Mouse (Mus musculus): ENCODE results near the gene Elmo1. TPM values are rescaled to one million over a fixed set of nuclear protein-coding genes. Genes with fewer than 3 reads are reported as not detected.

The Elmo1 gene
- polyA plus RNA-seq, 1 experiment: not detected

DNA sequence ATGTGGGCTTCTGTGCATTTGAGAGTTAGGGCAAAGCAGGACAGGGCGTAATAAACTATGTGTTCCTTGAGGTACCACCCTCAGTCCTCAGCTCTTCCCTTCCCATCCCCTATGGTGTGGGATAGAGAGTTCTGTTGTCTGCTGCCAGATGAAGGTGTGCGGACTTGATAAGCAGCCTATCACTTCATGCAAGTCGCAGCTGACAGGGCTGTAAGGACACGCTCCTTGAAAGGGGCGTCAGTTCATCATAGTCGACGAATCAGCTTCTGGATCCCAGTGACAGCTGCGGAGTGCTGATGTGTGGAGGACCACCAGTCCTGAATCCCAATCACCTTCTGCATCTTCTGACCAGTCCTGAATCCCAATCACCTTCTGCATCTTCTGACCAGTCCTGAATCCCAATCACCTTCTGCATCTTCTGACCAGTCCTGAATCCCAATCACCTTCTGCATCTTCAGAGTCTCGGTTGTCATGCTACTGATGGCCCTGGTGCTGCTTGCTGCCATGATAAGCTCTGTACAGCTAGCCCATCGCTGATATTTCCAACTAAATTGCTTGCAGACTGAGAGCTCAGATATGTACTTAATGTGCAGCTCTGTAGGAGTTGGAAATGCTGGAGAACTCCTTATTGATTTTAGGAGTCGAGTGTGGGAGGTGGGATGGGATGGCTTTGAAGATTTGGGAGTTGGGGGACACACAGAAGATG lies 59.9 kb downstream of the Elmo1 start:
- H3K27ac ChIP-seq (ENCODE audit: insufficient read depth, low read depth, low read length): no peak overlapping the region
- TF ChIP-seq CTCF (IDR thresholded peaks at IDR 0.05; ENCODE audit: insufficient read depth, low read depth, low read length) (no peak), POLR2A (IDR thresholded peaks at IDR 0.05; ENCODE audit: insufficient read depth, low read depth, low read length) (no peak)
- no peaks in the 10 kb centered on the region for H3K4me1 ChIP-seq (ENCODE audit: control insufficient read depth, insufficient read depth, low read length)
- H3K4me3 ChIP-seq (ENCODE audit: insufficient read depth, low read depth, low read length): no peak overlapping the region
- WGBS: 93% methylated on average over 11 of the region's 11 CpGs

DNA sequence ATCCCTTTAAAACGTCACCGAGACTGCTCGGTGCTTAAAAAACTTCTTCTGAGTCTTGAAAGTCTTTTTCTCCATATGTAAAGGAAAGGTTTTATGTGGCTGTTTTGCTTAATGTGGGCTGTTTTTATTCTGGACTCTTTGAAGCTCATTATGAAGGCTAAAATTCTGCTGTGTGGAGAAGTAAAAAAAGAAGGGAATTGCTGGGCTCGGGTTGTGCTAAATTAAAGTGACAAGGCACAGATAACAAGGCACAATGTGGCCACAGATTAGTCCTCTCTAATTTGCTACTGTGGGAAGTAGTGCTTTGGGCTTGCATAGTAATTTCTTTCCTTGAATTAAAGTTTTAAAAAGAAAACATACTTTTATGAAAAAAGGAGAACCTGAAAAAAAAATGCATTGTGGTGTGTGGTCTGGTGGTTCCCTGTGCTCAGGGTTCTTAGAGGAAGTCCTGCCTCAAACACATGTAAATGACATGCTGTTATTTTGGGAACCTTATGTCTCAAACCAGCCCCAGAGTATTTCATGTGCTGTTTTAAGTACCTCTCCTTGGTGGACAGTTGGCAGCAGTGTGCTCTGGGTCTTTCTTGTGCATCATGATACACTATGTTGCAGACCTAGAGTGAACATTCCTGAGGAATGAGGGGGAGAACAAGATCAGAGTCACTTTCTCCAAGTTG lies 61.0 kb downstream of the Elmo1 start:
- TF ChIP-seq POLR2A (IDR thresholded peaks at IDR 0.05; ENCODE audit: insufficient read depth, low read depth, low read length): no peak
- no peak for TF ChIP-seq CTCF (IDR thresholded peaks at IDR 0.05; ENCODE audit: insufficient read depth, low read depth, low read length)
- 29% methylated on average over 4 of the region's 4 CpGs for WGBS
- Histone ChIP-seq H3K27ac (ENCODE audit: insufficient read depth, low read depth, low read length) (no peak overlapping the region), H3K4me1 (ENCODE audit: control insufficient read depth, insufficient read depth, low read length) (no peaks in the 10 kb centered on the region), H3K4me3 (ENCODE audit: insufficient read depth, low read depth, low read length) (no peak overlapping the region)

DNA sequence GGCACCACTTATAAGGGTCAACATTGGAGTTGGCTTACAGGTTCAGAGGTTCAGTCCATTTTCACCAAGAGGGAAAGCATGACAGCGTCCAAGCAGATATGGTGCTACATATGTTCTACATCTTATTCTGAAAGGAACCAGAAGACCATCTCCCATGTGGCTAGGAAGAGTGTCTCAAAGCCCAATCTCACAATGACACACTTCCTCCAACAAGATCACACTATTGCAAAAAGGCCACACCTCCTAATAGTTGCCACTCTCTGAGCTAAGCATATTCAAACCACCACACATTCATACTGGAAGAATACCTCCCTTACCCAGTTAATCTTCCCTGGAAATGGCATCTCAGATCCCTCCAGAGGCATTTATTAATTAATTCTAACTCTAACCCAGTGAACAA lies 66.7 kb downstream of the Elmo1 start:
- 97% methylated on average over 1 of the region's 1 CpGs for WGBS
- TF ChIP-seq CTCF (IDR thresholded peaks at IDR 0.05; ENCODE audit: insufficient read depth, low read depth, low read length) (no peak), POLR2A (IDR thresholded peaks at IDR 0.05; ENCODE audit: insufficient read depth, low read depth, low read length) (no peak)
- H3K4me3 ChIP-seq (ENCODE audit: insufficient read depth, low read depth, low read length): no peak overlapping the region
- no peaks in the 10 kb centered on the region for H3K4me1 ChIP-seq (ENCODE audit: control insufficient read depth, insufficient read depth, low read length)
- H3K27ac ChIP-seq (ENCODE audit: insufficient read depth, low read depth, low read length): no peak overlapping the region

DNA sequence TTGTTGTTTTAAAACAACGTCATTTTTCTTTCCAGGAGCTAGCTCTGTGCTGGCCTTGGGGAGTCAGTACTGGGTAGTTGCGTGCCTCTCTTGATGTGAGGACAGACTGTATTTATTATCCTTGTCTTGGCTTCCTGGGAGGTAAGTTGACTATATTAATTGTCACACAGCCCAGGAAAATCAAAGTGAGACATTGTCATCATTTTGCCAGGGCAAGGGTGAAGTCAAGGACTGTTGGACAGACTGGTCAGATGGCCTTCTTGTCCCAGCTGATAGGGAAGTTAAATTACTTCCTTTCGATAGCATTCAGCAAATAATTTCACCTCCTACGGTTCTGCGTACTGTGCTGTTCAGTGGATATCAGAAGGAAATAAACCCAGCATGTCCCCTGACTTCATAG lies 67.1 kb downstream of the Elmo1 start:
- Histone ChIP-seq H3K27ac (ENCODE audit: insufficient read depth, low read depth, low read length) (no peak overlapping the region), H3K4me3 (ENCODE audit: insufficient read depth, low read depth, low read length) (no peak overlapping the region), H3K4me1 (ENCODE audit: control insufficient read depth, insufficient read depth, low read length) (no peaks in the 10 kb centered on the region)
- WGBS: 84% methylated on average over 5 of the region's 5 CpGs
- no peak for TF ChIP-seq POLR2A (IDR thresholded peaks at IDR 0.05; ENCODE audit: insufficient read depth, low read depth, low read length)
- TF ChIP-seq CTCF (IDR thresholded peaks at IDR 0.05; ENCODE audit: insufficient read depth, low read depth, low read length): no peak

DNA sequence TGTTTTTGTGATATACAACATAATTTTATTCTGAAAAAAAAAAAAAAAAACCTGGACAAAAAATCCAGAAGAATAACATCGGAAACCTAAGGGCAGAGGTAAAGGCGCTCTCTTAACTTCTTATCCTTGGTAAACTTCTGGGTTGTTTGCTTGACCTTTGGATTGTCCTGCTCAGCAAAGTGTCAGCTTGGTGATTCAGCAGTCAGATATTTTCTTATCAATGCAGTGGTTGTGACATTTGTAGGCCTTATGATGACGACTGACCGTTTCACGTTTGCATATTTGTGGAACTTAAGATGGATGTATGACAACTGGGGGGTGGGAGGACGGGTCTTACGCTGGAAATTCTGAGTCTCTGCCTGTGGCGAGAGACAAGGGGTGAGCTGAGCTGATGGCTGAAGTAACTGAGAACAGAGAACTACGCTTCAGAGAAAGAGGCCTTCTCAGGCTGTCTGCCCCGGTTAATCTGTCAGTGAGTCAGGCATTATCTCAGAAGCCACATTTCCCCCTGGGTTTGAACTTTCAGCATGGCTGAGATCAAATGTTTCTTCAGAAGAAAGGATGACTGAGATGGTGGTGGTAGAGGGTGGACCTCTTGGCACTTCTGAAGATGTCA lies 73.1 kb downstream of the Elmo1 start:
- H3K4me1 ChIP-seq (ENCODE audit: control insufficient read depth, insufficient read depth, low read length): no peaks in the 10 kb centered on the region
- no peak for TF ChIP-seq CTCF (IDR thresholded peaks at IDR 0.05; ENCODE audit: insufficient read depth, low read depth, low read length)
- TF ChIP-seq POLR2A (IDR thresholded peaks at IDR 0.05; ENCODE audit: insufficient read depth, low read depth, low read length): no peak
- H3K4me3 ChIP-seq (ENCODE audit: insufficient read depth, low read depth, low read length): no peak overlapping the region
- no peak overlapping the region for H3K27ac ChIP-seq (ENCODE audit: insufficient read depth, low read depth, low read length)
- WGBS: 91% methylated on average over 10 of the region's 10 CpGs

DNA sequence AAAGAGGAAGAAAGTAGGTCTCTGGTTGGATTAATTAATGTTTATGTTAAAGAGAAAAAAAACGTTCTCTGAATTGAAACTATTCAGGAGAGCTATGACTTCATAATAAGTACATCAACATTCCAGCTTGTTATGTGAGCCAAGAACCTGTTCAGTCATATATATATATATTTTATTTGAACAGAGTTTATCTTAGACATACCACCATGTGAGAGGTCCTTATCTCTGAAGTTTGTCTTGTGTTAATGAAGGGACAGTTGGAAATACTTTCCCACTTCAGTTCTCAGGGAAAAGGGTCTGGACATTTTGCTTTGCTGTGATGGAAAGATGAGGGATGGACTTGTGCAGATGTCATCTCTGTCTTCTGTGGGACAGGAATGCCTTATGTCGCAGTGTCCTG lies 74.4 kb downstream of the Elmo1 start:
- no peak overlapping the region for H3K27ac ChIP-seq (ENCODE audit: insufficient read depth, low read depth, low read length)
- H3K4me1 ChIP-seq (ENCODE audit: control insufficient read depth, insufficient read depth, low read length): no peaks in the 10 kb centered on the region
- no peak overlapping the region for H3K4me3 ChIP-seq (ENCODE audit: insufficient read depth, low read depth, low read length)
- TF ChIP-seq CTCF (IDR thresholded peaks at IDR 0.05; ENCODE audit: insufficient read depth, low read depth, low read length) (no peak), POLR2A (IDR thresholded peaks at IDR 0.05; ENCODE audit: insufficient read depth, low read depth, low read length) (no peak)
- WGBS: 78% methylated on average over 2 of the region's 2 CpGs

DNA sequence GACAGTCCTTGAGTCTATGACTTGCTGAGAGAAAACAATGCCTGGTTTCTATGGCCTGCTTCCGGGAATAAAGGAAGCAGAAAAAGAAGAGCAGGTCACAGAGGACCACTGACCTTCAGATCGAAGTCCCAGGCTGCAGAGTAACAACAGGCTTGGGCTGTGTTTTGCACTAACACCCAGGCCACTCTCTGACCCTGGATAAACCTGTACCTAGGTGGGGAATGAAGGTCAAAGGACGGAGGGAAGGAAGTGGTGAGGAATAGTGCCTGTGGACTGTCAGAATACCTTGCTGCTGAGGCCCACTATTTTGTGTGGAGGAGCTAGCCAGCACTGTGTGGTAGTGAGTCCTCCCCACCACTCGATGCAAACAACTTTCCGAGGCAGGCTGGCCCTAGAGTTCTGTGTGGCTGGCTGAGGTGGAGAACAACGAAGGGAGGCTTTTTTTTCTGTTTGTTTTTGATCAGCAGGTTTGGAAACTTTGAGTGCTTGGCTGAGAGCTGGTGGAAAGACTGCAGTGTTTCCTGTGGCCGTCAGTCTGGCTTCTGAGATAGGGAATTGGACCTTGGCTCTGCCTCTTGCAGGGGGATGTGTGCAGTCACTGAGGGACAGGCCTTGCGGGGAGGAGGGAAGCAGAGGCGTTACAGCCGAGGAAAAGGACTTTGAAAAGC lies 83.7 kb downstream of the Elmo1 start:
- Histone ChIP-seq H3K27ac (ENCODE audit: insufficient read depth, low read depth, low read length) (no peak overlapping the region), H3K4me1 (ENCODE audit: control insufficient read depth, insufficient read depth, low read length) (peaks cover 5% of the 10 kb centered on the region; the same call in 1 of the 2 replicates), H3K4me3 (ENCODE audit: insufficient read depth, low read depth, low read length) (no peak overlapping the region)
- 63% methylated on average over 10 of the region's 10 CpGs for WGBS
- TF ChIP-seq CTCF (IDR thresholded peaks at IDR 0.05; ENCODE audit: insufficient read depth, low read depth, low read length) (no peak), POLR2A (IDR thresholded peaks at IDR 0.05; ENCODE audit: insufficient read depth, low read depth, low read length) (no peak)

DNA sequence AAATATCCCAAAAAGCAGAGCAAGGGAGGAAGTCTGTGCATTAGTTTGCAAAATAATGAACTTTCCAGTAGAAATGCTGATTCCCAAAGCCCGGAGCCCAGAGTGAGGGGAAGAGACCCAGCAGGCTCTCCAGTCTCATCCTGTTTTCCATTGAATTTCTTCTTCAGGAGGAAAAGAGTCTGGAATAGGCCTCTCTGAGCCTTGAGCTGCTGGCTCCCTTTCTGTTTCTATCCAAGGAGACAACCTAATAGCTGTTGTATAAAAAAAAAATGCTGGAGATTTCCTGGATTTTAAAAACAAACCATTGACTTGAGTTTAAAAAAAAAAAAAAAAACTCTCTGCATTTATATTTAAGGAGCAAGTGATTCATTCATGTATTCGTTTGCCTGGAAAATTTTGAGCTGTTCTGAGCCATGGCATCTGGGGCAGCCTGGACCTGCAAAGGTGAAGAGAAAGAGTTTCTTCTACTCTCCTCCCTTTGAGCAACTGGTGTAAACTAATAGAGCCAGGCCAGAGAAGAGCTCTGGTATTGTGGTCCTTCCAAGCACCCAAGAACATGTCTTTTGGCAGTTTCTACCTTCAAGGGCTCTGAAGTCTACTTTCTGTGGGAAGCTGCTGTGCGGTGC lies 84.4 kb downstream of the Elmo1 start:
- no peak for TF ChIP-seq POLR2A (IDR thresholded peaks at IDR 0.05; ENCODE audit: insufficient read depth, low read depth, low read length)
- TF ChIP-seq CTCF (IDR thresholded peaks at IDR 0.05; ENCODE audit: insufficient read depth, low read depth, low read length): no peak
- Histone ChIP-seq H3K4me3 (ENCODE audit: insufficient read depth, low read depth, low read length) (no peak overlapping the region), H3K27ac (ENCODE audit: insufficient read depth, low read depth, low read length) (no peak overlapping the region), H3K4me1 (ENCODE audit: control insufficient read depth, insufficient read depth, low read length) (peaks cover 5% of the 10 kb centered on the region; the same call in 1 of the 2 replicates)
- 60% methylated on average over 3 of the region's 3 CpGs for WGBS

Data from olfactory bulb, adult 2 months (tissue).